ENCODE assay signal across 12 mouse cellular contexts in the genomic region with DNA sequence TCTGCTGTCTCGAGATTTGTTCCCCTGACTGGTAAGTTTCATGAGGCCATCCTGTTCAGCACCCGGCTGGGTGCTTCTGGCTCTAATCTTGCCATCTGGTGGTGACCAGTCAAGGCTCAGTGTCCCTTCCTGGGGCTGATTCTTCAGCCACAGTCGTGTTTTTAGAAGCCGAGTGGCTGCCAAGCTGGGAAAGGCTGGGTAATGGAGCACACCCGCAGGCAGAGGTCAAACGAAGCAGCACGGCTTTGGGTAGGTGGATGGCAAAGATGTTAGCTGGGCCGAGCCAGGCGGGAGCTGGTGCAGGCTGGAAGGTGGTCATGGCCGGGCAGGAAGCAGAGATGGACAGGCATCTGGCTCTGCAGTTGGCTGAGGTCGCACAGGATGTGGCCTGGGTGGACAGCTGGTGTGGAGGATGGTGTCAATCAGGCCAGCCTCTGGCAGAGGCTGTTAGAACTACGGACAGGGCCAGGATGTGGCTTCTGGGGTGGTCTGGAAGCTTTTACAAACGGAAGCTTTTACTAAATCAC. TPM values are rescaled to one million over a fixed set of nuclear protein-coding genes. Genes with fewer than 3 reads are reported as not detected.
DNase-seq lines count a peak whose midpoint lies in the region; ATAC-seq and TF ChIP-seq lines count a peak whose summit lies in the region.
"Had no signal": no experiment of that assay in that cellular context is flagged by ENCODE, and none has a peak within 500 bp of the region (broad histone marks: within the 10 kb centered on the region; RNA-seq: fewer than 3 reads in every experiment).

No protein-coding gene starts in this region.

- H3K4me3 ChIP-seq in hindbrain, postnatal 0 days (ENCODE audit: low read length) = no peak overlapping the region
- H3K4me3 ChIP-seq in hindbrain, embryonic 14.5 days (replicated peaks; ENCODE audit: low read length) = no peak overlapping the region
- H3K4me3 ChIP-seq: erythroblast, embryonic 14.5 days; heart, embryonic 15.5 days; midbrain, embryonic 15.5 days had no signal

- H3K27me3 ChIP-seq in hindbrain, postnatal 0 days (ENCODE audit: insufficient read depth, low read length) = no peaks in the 10 kb centered on the region
- H3K27me3 ChIP-seq in hindbrain, embryonic 14.5 days (ENCODE audit: control insufficient read depth, insufficient read depth, low read length) = no peaks in the 10 kb centered on the region
- H3K27me3 ChIP-seq: midbrain, embryonic 15.5 days had no signal

- no peak overlapping the region for H3K4me2 ChIP-seq in hindbrain, postnatal 0 days (ENCODE audit: low read depth, low read length)
- no peak overlapping the region for H3K4me2 ChIP-seq in hindbrain, embryonic 14.5 days (replicated peaks)
- H3K4me2 ChIP-seq: heart, embryonic 15.5 days; midbrain, embryonic 15.5 days had no signal

- WGBS in hindbrain, postnatal 0 days = 36% methylated on average over 13 of the region's 13 CpGs
- 63% methylated on average over 13 of the region's 13 CpGs for WGBS in hindbrain, embryonic 14.5 days

- DNase-seq in hindbrain, postnatal 0 days (ENCODE audit: low spot score) = peak; percentile 61
- DNase-seq in hindbrain, embryonic 14.5 days (ENCODE audit: low spot score) = no peak
- DNase-seq in brain, adult 2 months (ENCODE audit: low read depth, low spot score) = peak; percentile 34
- no peak for DNase-seq in adrenal gland, postnatal 25 days
- DNase-seq in urinary bladder, adult 18-20 months (ENCODE audit: low spot score in 2 of 2) = no peak
- no peak for DNase-seq in urinary bladder, postnatal 4 days (ENCODE audit: low spot score in 2 of 2)
- DNase-seq: adrenal gland, adult 8-10 months had no signal

- ATAC-seq in hindbrain, postnatal 0 days = peak; percentile 74
- ATAC-seq in hindbrain, embryonic 14.5 days (ENCODE audit: low FRiP score) = no peak
- ATAC-seq in granulocyte monocyte progenitor cell, adult 5-6 weeks (replicated peaks; ENCODE audit: poor library complexity, severe bottlenecking) = peak; percentile 79
- ATAC-seq in megakaryocyte-erythroid progenitor cell, adult 5-6 weeks (replicated peaks; ENCODE audit: low FRiP score, low TSS enrichment, poor library complexity, severe bottlenecking) = 0 out of 2 replicates have a peak, but pooled peaks have one; percentile 18
- ATAC-seq: midbrain, embryonic 15.5 days had no signal

- no peak overlapping the region for H3K9ac ChIP-seq in hindbrain, postnatal 0 days (replicated peaks; ENCODE audit: low read length)
- H3K9ac ChIP-seq in hindbrain, embryonic 14.5 days = no peak overlapping the region
- H3K9ac ChIP-seq: heart, embryonic 15.5 days; midbrain, embryonic 15.5 days had no signal

- H3K27ac ChIP-seq in hindbrain, postnatal 0 days = peak overlapping the region; percentile 45; the same call in 1 of the 2 replicates
- no peak overlapping the region for H3K27ac ChIP-seq in hindbrain, embryonic 14.5 days
- H3K27ac ChIP-seq: heart, embryonic 15.5 days; midbrain, embryonic 15.5 days had no signal

- no peaks in the 10 kb centered on the region for H3K4me1 ChIP-seq in hindbrain, postnatal 0 days (ENCODE audit: insufficient read depth, low read length)
- H3K4me1 ChIP-seq in hindbrain, embryonic 14.5 days (replicated peaks; ENCODE audit: control insufficient read depth, insufficient read depth, low read length) = 0 out of 2 replicates have a peak, but pooled peaks cover 9% of the 10 kb centered on the region

- H3K9me3 ChIP-seq in hindbrain, postnatal 0 days (ENCODE audit: low read length) = no peaks in the 10 kb centered on the region
- H3K9me3 ChIP-seq in hindbrain, embryonic 14.5 days (ENCODE audit: control insufficient read depth, low read length) = no peaks in the 10 kb centered on the region
- H3K9me3 ChIP-seq: heart, embryonic 15.5 days; midbrain, embryonic 15.5 days had no signal

- no peak for TF ChIP-seq CTCF in hindbrain, postnatal 0 days (IDR thresholded peaks at IDR 0.05; ENCODE audit: low read depth)

- H3K36me3 ChIP-seq in hindbrain, postnatal 0 days (ENCODE audit: insufficient read depth, low read length) = no peaks in the 10 kb centered on the region
- H3K36me3 ChIP-seq in hindbrain, embryonic 14.5 days (replicated peaks; ENCODE audit: control insufficient read depth, insufficient read depth) = no peaks in the 10 kb centered on the region
- H3K36me3 ChIP-seq: heart, embryonic 15.5 days; midbrain, embryonic 15.5 days had no signal

RNA-seq across cellular contexts. Expression of a gene that starts 49.1 kb away (rescaled TPM):
- not detected in 2 replicates for total RNA-seq in hindbrain, postnatal 0 days (2014; rRNA removed)
- polyA plus RNA-seq in hindbrain, postnatal 0 days (2015; fragmentation: Nextera tagmentation; extraction: Ambion mirVana) = 0.16 and 0.31 TPM in 2 replicates
- 0.09 and 0.43 TPM in 2 replicates for polyA plus RNA-seq in hindbrain, embryonic 14.5 days (2014; fragmentation: Nextera tagmentation; extraction: Ambion mirVana)
- 11.4 and 12.1 TPM in 2 replicates for total RNA-seq in granulocyte monocyte progenitor cell, adult 5-6 weeks (2014; fragmentation: Nextera tagmentation)
- 2.6 and 2.8 TPM in 2 replicates for total RNA-seq in granulocyte monocyte progenitor cell, adult 5-6 weeks (2017)
- 3.8 and 4.7 TPM in 2 replicates for total RNA-seq in megakaryocyte-erythroid progenitor cell, adult 5-6 weeks (2014; fragmentation: Nextera tagmentation)
- total RNA-seq in megakaryocyte-erythroid progenitor cell, adult 5-6 weeks (2017) = 2.7 and 5.6 TPM in 2 replicates
- total RNA-seq in adrenal gland, postnatal 25 days (2021) = 6.8 and 10.8 TPM in 2 replicates

Comparison
In these comparisons a context has a peak if more than half of its experiments do, and no peak if none do; other contexts are left out.
1. DNase-seq: peak in hindbrain, postnatal 0 days (single experiment) and brain, adult 2 months (single experiment); none in hindbrain, embryonic 14.5 days (single experiment), adrenal gland, postnatal 25 days (single experiment), urinary bladder, adult 18-20 months (0 of 2) and urinary bladder, postnatal 4 days (0 of 2).